Mouse (Mus musculus): ENCODE measurements around the gene Sft2d2.

DNA sequence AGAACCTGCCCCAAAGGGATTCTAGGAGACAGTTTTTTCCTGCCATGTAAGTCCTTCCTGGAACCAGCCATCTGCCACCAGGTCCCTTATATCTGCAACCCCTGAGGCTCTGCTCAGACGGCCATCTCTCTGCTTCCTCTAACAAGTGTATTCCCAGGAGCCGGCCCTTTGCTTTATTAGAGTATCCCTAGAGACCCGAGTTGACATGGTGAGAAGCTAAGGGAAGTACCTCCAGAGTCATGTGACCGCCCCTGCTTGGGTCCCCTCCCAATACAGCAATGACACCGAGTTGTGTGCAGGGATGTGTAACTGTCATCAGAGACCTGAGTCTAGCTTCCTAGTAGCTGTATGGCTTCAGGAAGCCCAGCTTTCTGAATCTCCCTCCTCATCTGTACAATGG lies 61.0 kb downstream of the Sft2d2 start:
- TF ChIP-seq CTCF (IDR thresholded peaks at IDR 0.05; ENCODE audit: insufficient read depth, low read length) = no peak
- TF ChIP-seq POLR2A (IDR thresholded peaks at IDR 0.05; ENCODE audit: borderline replicate concordance, extremely low read depth, low read depth, low read length) = no peak

Data from lung, adult 2 months (tissue).